Mouse (Mus musculus) adrenal gland (tissue): Measurements from ENCODE around the gene Hist2h3b.
"Not testable (repeated sequence)": the region's sequence is repeated elsewhere in the genome, so short reads cannot be mapped to it uniquely, and the experiment has no call there.

Experiments
- intact Hi-C: fragments of 180-260 bp; cut with DNase I; formaldehyde crosslinking; loops from one replicate; pipeline ENCODE4 v1.15.1; 2025

The Hist2h3b gene

DNA sequence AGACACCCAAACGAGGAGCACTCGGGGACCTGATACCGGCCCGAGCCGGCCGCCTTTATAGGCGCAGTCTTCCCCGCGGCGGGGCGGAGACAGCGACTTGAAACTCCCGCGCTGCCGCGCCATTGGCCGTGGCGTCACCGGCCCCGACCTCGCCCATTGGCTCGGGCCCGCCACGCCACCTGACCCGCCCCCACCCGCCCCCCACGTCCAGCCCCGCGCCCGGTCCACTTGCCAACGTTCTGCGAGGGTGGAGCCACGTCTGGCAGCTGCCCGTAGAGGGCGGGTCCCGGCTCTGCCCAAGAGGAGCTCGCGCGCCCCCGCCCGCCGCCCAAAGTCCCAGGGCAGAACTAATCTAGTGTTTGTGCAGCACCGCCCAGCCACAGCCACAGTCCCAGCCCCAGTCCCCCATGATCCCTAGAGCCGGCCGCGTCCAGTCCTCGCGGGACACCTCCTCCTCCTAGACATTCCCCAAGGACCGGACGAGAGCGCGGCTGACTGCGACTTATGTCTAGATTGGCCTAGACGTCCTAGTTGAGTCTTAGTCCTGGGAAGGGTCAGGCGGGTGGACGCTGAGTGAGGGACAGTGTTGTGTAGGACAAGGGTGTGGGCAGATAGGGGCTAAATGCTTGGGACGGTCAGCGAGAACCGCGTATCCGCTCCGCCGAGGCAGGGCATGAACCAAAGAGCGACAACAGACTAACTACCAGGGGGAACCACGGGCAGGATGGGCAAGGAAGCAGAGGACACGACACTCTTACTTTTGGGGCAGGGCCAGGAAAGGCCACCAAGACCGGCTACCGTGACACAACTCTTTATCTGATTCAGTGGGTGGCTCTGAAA, 29.3 kb upstream of the Hist2h3b start, which contains the start of gene Hist2h3c2:
Hist2h3c2 (minus strand) TSS at position 174 of the 840 bp plus-strand sequence.
- intact Hi-C loops: not testable (repeated sequence)

DNA sequence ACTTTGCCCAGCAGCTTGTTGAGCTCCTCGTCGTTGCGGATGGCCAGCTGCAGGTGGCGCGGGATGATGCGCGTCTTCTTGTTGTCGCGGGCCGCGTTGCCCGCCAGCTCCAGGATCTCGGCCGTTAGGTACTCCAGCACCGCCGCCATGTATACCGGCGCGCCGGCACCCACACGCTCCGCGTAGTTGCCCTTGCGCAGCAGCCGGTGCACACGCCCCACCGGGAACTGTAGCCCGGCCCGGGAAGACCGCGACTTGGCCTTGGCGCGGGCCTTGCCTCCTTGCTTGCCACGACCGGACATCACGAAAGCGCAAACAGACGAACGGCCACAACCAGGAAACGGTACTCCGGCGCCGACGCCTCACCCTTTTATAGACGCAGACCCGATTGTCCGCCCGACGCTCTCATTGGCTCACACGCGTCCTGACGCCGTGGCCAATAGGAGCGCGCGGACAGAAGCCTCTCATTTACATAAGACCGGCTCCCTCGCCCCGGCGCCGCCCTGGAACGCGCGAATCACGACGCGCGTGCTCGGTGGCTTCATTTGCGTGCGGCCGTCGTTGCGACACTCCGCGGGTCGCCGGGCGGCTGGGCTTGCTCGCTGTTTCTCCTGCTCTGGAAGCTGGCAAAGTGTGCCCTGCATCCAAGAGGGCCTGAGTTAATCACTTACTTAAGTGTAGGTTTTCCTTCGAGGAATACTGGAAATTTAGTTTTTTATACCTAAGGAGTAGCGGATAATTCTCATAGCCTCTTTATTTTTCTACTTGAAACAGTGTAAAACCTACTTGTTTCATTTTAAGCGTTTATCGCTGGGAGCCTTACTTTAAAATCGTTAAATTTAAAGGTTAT, 28.3 kb upstream of the Hist2h3b start, which contains the start of gene Hist2h2aa2:
Hist2h2aa2 (minus strand) TSS at position 328 of the 850 bp plus-strand sequence.
- intact Hi-C loops: not testable (repeated sequence)

DNA sequence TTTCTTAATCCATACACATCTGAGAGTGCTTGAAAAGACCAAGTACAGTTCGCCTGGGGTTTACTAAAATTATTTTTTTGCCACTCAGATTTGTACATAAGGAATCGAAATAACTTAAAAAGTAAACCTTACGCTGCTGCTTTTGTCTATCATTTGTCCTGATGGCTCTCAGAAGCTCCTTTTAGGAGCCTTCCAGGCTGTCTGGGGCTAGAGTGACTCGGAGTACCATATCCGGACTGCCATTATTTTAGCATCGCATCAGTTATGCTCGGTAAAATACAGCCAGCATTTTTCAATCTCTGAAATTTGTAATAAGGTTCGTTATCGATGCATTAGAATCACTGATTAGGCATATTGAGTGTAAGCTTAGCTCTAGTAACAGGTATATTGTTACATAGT, 27.7 kb upstream of the Hist2h3b start:
- intact Hi-C loops: no loop called here

DNA sequence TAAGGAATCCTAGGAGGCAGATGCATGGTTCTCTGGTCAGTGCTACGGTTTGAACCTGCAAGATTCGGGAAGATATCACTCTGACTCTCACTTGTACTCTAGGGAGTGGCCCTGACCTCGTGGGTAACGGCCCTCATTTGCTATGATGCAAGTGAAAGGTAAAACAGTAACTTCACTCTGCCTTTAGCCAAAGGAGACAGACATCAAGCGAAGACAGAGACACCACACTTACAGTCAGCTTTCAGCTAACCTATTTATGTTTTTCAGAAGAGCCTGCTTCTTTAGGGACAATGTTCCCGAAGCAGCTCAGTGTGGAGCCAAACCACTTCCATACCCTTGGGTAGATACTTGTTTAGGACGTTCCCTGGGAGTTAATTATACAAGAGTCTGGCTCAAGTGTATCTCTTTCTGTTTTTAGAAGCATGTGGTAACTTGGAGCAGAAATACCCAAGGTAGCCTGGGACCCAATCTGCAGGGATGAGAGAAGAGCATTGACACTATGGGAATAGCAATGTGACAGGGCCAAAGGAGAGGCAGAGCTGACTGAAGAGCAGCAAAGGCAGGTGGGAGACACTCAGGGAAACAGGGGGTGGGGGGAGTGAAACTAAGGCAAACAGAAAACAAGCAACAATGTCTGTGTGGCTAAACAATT, 24.4 kb upstream of the Hist2h3b start:
- intact Hi-C loops: loop anchor here (2.0 kb wide), 1 partner anchor 23 kb away; the partner anchor contains the start of genes Hist2h2ac and Hist2h2be

DNA sequence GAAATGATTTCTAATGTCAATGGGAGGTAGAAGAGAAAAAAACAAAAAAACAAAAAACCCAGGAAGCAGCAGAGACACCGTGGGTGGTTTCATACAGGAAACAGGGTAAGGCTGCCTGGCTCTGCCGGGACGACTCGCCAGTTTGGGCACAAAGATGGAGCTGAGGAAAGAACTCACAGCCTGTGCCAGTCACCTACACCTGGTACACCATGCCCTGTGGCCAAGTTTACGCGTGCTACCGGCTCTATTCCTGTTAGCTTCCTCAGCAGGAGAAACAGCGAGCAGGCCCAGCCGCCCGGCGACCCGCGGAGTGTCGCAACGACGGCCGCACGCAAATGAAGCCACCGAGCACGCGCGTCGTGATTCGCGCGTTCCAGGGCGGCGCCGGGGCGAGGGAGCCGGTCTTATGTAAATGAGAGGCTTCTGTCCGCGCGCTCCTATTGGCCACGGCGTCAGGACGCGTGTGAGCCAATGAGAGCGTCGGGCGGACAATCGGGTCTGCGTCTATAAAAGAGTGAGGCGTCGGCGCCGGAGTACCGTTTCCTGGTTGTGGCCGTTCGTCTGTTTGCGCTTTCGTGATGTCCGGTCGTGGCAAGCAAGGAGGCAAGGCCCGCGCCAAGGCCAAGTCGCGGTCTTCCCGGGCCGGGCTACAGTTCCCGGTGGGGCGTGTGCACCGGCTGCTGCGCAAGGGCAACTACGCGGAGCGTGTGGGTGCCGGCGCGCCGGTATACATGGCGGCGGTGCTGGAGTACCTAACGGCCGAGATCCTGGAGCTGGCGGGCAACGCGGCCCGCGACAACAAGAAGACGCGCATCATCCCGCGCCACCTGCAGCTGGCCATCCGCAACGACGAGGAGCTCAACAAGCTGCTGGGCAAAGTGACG, 23.2 kb upstream of the Hist2h3b start, which contains the start of gene Hist2h2aa1:
Hist2h2aa1 (plus strand) TSS at position 495 of the 884 bp plus-strand sequence.
- intact Hi-C loops: loop anchor here (2.0 kb wide), 1 partner anchor 24 kb away; the partner anchor contains the start of genes Hist2h2ac and Hist2h2be

DNA sequence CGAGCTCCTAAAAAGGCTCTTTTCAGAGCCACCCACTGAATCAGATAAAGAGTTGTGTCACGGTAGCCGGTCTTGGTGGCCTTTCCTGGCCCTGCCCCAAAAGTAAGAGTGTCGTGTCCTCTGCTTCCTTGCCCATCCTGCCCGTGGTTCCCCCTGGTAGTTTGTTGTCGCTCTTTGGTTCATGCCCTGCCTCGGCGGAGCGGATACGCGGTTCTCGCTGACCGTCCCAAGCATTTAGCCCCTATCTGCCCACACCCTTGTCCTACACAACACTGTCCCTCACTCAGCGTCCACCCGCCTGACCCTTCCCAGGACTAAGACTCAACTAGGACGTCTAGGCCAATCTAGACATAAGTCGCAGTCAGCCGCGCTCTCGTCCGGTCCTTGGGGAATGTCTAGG, 22.4 kb upstream of the Hist2h3b start:
- intact Hi-C loops: not testable (repeated sequence)

DNA sequence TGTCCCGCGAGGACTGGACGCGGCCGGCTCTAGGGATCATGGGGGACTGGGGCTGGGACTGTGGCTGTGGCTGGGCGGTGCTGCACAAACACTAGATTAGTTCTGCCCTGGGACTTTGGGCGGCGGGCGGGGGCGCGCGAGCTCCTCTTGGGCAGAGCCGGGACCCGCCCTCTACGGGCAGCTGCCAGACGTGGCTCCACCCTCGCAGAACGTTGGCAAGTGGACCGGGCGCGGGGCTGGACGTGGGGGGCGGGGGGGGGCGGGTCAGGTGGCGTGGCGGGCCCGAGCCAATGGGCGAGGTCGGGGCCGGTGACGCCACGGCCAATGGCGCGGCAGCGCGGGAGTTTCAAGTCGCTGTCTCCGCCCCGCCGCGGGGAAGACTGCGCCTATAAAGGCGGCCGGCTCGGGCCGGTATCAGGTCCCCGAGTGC, 22.0 kb upstream of the Hist2h3b start, which contains the start of gene Hist2h3c1:
Hist2h3c1 (plus strand) TSS at position 259 of the 430 bp plus-strand sequence.
- intact Hi-C loops: not testable (repeated sequence)

DNA sequence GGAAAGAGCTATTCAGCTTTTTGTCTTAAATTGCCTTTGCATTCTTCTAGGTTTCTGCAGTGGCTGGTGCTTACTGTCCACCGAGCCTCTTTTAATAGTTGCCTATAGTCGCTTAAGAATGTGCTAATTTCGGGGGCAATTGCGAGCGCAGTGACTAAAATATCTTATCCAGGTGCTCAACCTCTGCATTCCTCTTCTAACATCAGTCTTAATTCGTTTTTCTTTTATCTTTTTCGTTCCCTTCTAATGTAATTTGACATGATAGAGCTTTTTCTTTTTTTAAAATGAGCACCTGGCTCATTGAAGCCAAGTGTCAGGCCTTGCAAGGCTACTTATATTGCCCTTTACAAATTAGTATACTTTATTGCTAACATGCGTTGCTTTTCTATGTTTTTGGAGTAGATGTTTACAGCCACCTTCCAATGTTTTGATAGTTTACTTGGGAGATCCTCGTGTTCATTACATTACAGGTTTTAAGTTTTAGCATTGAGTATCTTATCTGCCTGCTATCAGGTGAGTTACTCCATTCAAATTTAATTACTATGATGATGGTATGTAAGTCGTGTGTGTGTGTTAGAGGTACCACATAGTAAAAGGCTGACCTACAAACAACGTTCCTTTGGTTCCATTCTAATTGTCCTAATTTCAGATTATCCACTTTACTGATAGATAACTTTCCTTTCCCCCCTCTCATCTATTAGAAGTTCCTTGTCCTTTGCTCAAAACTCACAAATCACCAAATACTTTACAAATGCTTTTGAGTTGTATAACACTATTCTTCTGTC, 20.9 kb upstream of the Hist2h3b start:
- intact Hi-C loops: no loop called here

DNA sequence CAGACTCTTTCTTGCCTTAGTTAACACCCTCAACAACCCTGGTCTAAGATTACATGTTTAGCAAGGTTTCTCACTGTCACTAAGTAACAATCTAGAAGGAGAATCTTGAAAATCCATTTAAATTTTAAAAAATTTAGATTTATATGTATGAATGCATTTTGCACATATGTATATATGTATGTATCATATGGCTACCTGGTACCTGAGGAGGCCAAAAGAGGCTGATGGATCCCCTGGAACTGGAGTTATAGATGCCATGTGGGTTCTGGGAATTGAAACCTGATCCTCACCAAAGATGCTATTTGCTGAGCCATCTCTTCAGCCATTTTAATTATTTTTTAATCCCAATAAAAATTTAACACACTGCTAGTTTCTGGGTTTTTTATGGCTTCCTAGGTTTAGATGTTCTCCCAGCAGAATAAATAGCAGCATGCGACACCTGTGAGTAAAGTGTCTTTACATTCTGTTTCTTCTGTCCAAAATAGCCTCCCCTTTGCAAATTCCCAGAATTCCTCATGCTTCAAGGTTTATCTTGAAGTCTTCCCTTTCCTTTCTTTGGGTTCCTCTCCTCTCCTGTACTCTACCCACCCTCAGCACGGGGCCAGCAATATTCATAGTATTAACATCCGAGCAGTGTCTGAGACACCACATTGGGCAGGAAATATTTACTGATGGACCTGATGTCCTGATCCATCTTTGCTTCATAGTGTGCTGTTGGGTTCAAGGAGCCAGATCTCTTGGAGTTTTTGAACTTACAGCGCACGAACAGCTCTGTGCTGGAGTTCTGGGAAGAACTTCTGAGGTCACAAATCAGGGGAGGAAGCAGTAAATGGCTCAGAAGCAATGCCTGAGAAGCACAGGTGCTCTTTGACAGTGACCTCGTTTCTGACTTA, 20.1 kb upstream of the Hist2h3b start:
- intact Hi-C loops: no loop called here

DNA sequence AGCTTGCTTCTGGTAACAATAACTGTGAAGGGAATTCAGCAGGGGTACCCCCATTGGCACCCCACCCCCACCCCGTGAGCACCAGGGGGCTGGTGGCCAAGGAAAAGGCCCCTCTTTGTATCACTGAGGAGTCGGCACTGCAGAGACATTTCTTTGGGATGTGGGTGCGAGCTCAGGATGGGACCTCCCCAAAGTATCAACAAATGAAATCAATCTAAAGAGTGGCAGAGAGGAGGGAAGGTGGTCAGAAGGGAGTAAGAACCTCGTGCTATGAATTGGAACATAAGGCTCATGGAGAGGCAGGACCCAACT, 19.5 kb upstream of the Hist2h3b start:
- intact Hi-C loops: no loop called here

DNA sequence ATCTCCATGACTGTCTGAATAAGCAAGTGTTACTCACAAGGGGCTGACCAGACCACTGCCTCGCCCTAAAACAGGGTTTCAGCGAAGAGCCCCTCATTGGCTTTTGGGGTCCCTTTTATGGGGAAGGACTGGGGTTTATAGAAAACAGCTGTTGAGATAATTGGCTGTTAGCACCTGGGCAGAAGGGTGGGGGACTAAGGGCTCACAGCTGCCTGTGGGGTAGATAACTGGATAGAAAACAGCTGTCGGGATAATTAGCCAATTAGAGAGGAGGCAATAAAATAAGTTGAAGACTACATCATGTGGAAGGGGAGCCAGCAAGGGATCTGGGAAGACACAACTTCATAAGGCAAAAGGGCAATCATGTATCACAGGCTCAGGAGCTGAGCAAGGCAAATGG, 17.6 kb upstream of the Hist2h3b start:
- intact Hi-C loops: no loop called here

DNA sequence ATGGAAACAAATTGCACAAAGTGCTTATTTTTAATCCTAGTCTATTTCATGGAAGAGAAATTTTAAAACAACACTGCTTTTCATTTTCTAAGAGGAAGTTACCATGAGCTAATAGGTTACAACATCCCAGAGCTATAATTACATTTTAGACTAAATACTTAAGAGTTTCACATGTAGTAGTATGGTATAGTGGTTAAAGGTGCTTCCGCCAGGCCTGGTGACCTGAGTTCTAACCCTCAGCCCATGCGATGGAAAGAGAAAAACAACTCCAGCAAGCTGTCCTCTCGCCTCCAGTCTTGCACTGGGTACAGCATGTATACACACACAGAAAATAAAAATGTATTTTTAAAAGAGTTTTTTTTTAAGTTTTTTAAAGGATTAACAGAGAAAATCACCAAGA, 16.7 kb upstream of the Hist2h3b start:
- intact Hi-C loops: no loop called here

DNA sequence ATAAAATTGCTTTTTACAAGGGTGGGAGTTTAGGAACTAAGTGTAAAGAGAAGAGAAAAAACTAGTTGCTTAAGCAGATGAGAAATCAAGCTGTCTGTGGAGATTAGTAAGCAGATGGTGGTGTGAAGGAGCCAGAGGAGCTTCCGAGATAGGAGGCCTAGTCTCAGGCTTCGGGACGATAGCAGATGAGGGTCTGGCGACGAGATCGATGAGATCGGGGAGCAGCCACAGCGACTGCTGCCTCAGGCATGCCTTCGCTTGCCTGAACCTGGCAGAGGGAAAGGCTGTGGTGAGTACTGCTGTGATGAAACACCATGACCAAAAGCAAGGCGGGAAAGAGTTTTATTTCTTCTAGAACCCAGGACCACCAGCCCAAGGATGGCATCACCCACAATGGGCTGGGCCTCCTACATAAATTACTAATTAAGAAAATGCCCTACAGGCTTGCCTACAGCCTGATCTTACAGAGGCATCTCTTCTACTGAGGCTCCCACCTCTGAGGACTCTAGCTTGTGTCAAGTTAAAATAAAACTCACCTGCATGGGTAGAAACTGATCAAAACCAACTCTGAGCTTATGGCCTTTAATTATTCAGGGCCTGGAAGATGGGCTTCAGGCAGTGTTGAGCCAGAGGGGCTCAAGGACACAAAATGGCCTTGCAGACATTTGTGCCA, 13.6 kb upstream of the Hist2h3b start:
- intact Hi-C loops: no loop called here

DNA sequence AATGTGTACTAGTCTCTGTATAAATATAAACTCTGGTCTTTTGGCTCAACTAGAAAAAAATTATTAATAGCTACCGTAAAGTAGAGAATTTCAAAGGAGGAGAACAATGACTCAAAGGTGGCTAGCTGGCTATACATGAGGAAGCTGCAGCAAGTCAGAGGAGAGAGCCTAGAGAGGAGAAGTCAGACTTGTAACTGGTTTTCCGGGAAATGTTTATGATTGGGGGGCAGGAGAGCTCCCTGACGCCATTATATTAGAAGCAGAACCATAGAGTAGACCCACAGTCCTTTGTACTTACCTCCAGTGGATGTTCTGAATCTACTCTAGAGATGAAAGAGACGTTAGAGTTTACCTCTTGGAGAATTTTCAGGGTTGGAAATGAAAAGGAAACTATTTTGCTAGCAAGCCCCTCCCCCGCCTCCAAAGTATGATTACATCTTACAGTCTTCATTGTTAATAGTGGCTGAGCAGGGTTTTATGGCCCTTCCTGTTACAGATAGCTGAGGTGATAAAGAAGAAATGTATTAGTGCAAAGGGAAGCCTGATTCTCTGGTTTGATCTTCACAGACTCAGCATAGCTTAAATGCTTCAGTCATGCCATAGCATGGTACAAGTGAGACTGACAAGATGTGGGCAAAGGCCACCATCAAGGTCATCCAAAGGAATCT, 12.4 kb upstream of the Hist2h3b start:
- intact Hi-C loops: no loop called here

DNA sequence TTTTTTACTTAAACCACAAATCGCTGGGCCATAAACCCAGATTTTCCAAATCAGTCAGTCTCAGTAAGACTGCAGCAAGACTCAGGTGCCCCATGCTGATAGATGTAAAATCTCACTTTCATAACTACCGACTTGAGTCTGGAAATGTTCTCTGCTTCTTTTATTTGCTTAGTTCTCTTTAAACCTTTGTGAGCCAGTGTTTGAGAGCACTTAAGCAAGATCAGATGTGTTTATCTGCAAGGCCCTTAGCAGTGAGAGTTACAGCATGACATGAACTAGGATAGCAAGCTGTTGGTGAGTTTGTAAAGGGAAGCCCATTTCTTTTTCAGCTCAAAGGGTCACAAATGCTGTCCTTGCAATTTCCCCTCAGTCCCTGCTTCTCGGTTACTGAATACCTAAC, 11.3 kb upstream of the Hist2h3b start:
- intact Hi-C loops: no loop called here

DNA sequence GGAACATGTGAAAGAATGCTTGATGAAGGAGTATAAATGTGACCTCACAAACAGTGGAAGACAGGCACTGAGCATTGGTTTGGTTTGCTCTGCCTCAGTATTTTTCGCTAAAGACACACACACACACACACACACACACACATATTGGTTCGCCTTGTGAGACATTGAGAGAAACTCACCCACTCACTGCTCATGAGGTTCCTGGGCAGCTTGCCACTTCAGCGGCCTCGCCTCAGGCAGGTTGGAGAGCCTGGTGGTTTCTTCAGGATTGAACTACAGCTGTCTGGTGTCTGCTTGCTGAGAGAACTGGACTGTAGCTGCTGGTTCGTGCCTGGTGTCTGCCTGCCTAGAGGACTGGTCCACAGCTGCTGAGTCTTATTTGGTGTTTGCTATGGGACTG, 8.2 kb upstream of the Hist2h3b start:
- intact Hi-C loops: loop anchor here (5.0 kb wide), 1 partner anchor 43 kb away; the partner anchor contains the start of genes Bola1 and Hist2h2ab

DNA sequence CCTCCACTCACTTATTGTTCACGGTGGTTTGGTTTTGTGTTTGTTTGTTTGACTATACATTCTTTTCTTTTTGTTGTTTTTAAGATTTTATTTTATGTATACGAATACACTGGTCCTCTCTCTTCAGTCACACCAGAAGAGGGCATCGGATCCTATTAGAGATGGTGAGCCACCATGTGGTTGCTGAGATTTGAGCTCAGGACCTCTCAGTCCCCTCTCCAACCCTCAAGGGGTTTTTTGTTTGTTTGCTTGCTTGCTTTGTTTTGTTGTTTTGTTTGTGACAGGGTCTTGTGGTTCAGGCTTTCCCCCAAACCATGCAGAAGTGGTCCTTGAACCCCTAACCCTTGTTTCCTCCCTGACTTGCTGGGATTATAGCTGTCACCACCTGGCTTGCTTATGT, 6.8 kb upstream of the Hist2h3b start:
- intact Hi-C loops: loop anchor here (5.0 kb wide), 1 partner anchor 44 kb away; the partner anchor contains the start of genes Bola1 and Hist2h2ab
